Mouse (Mus musculus): ENCODE results near the gene Cdhr3. TPM values are rescaled to one million over a fixed set of nuclear protein-coding genes. Genes with fewer than 3 reads are reported as not detected.

Cdhr3 gene
- polyA plus RNA-seq (2014; fragmentation: Nextera tagmentation; extraction: Ambion mirVana) = 0.15 and 0.32 TPM in 2 replicates

DNA sequence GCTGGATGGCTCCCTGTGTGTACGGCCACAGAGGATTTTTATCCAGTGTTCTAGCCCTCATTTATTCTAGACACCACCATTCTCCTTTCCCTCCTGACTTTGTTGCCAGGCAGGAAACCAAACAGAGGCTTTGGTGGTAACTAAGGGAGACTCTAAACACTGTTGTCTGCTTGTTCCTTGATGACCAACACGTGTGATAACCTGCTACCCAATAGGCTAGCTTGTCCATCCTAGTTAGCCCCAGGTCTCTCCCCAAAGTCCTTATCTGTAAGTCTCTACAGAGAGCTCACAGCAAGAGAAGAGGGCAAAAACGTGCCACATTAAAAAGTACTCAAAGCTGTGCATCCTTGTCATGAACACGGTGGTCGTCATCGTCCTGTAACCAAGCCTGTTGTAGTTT is at the start of gene Cdhr3:
TSS of gene Cdhr3 (minus strand) at position 101 of the 400 bp plus-strand sequence.
- Histone ChIP-seq H3K27ac (ENCODE audit: low read depth, low read length) (no peak within 1 kb of the TSS), H3K4me3 (ENCODE audit: low read depth, low read length) (no peak within 1 kb of the TSS), H3K4me1 (replicated peaks; ENCODE audit: control insufficient read depth, insufficient read depth, low read length) (no peaks in the 10 kb centered on the region), H3K36me3 (ENCODE audit: control insufficient read depth, insufficient read depth, low read length) (no peaks in the 10 kb centered on the region), H3K27me3 (ENCODE audit: control insufficient read depth, insufficient read depth, low read length) (no peaks in the 10 kb centered on the region), H3K9me3 (ENCODE audit: control insufficient read depth, low read length) (no peaks in the 10 kb centered on the region), H3K9ac (ENCODE audit: low read depth, low read length) (no peak within 1 kb of the TSS), H3K4me2 (replicated peaks; ENCODE audit: low read depth, low read length) (no peak within 1 kb of the TSS)
- DNase-seq (ENCODE audit: low spot score) = no peak
- WGBS = 82% methylated on average over 6 of the region's 6 CpGs
- ATAC-seq (ENCODE audit: low FRiP score) = no peak

GRCm38 (mm10) chr12:33139083-33139482 is 46.4 kb upstream of the Cdhr3 start:
- no peak overlapping the region for H3K4me3 ChIP-seq (ENCODE audit: low read depth, low read length)
- 72% methylated on average over 3 of the region's 3 CpGs for WGBS
- no peak overlapping the region for H3K4me2 ChIP-seq (replicated peaks; ENCODE audit: low read depth, low read length)
- no peaks in the 10 kb centered on the region for H3K27me3 ChIP-seq (ENCODE audit: control insufficient read depth, insufficient read depth, low read length)
- H3K4me1 ChIP-seq (replicated peaks; ENCODE audit: control insufficient read depth, insufficient read depth, low read length) = no peaks in the 10 kb centered on the region
- no peak overlapping the region for H3K27ac ChIP-seq (ENCODE audit: low read depth, low read length)
- H3K9me3 ChIP-seq (ENCODE audit: control insufficient read depth, low read length) = no peaks in the 10 kb centered on the region
- ATAC-seq (ENCODE audit: low FRiP score) = no peak
- DNase-seq (ENCODE audit: low spot score) = no peak
- no peaks in the 10 kb centered on the region for H3K36me3 ChIP-seq (ENCODE audit: control insufficient read depth, insufficient read depth, low read length)
- no peak overlapping the region for H3K9ac ChIP-seq (ENCODE audit: low read depth, low read length)

DNA sequence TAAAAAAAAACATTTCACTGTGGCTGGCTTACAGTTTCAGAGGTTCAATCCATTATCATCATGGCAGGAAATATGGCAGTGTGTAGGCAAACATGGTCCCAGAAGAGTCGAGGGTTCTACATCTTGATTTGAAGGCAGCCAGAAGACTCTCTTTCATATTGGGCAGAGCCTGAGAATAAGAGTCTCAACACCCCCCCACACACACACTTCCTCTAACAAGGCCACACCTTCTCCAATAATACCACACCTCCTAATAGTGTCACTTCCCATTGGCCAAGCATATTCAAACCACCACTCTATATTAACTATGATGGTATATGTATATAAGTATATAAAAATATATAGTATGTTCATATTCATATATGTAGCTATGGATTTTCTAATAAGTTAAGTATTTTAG is 45.2 kb upstream of the Cdhr3 start:
- no peak for DNase-seq (ENCODE audit: low spot score)
- Histone ChIP-seq H3K36me3 (ENCODE audit: control insufficient read depth, insufficient read depth, low read length) (no peaks in the 10 kb centered on the region), H3K27ac (ENCODE audit: low read depth, low read length) (no peak overlapping the region), H3K4me1 (replicated peaks; ENCODE audit: control insufficient read depth, insufficient read depth, low read length) (no peaks in the 10 kb centered on the region), H3K9me3 (ENCODE audit: control insufficient read depth, low read length) (no peaks in the 10 kb centered on the region), H3K4me2 (replicated peaks; ENCODE audit: low read depth, low read length) (no peak overlapping the region), H3K9ac (ENCODE audit: low read depth, low read length) (no peak overlapping the region), H3K27me3 (ENCODE audit: control insufficient read depth, insufficient read depth, low read length) (no peaks in the 10 kb centered on the region), H3K4me3 (ENCODE audit: low read depth, low read length) (no peak overlapping the region)
- no peak for ATAC-seq (ENCODE audit: low FRiP score)
- 96% methylated on average over 1 of the region's 1 CpGs for WGBS

DNA sequence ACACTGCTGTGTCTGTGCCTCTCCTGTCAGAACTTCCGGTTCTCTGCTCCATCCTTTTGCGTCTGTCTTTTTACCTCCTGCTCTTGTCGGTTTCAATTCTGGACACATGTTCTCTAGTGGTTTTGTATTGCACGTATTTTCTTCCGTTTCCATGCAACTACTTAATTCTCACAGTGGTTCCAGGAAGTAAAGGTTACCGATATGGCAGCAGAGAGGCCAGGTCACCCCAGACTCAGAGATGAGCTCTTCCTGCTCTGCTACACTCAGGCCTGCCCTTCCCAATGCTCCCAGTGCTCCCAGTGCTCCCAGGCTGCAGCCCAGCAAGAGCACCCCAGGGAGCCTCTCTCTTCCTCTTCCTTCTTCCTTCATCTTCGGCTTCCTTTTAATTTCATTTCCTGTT is 39.1 kb upstream of the Cdhr3 start:
- H3K9me3 ChIP-seq (ENCODE audit: control insufficient read depth, low read length) = no peaks in the 10 kb centered on the region
- H3K4me2 ChIP-seq (replicated peaks; ENCODE audit: low read depth, low read length) = no peak overlapping the region
- no peak overlapping the region for H3K9ac ChIP-seq (ENCODE audit: low read depth, low read length)
- no peak overlapping the region for H3K27ac ChIP-seq (ENCODE audit: low read depth, low read length)
- DNase-seq (ENCODE audit: low spot score) (no peak), ATAC-seq (ENCODE audit: low FRiP score) (no peak)
- H3K4me3 ChIP-seq (ENCODE audit: low read depth, low read length) = no peak overlapping the region
- no peaks in the 10 kb centered on the region for H3K27me3 ChIP-seq (ENCODE audit: control insufficient read depth, insufficient read depth, low read length)
- H3K4me1 ChIP-seq (replicated peaks; ENCODE audit: control insufficient read depth, insufficient read depth, low read length) = no peaks in the 10 kb centered on the region; the same call in 1 of the 2 replicates
- 72% methylated on average over 7 of the region's 7 CpGs for WGBS
- H3K36me3 ChIP-seq (ENCODE audit: control insufficient read depth, insufficient read depth, low read length) = no peaks in the 10 kb centered on the region

DNA sequence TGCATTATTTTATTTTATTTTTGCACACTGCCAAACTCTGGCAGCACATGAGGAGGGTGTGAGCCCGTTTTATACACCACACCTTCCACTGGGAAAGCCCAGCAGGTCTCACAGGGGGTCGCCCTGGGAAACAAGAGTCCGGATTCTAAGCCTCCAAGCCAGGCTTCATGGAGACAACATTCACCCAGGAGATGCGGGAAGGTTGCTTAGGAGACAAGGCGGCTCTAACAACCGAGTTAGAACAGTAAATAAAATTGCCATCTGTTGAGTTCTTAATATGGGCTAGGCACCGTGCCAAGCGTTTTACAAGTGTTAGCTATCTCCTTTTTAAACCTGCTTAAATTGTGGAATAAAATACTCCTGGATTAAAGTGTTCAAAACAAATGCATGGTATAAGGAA is 37.7 kb upstream of the Cdhr3 start:
- 47% methylated on average over 8 of the region's 8 CpGs for WGBS
- H3K4me1 ChIP-seq (replicated peaks; ENCODE audit: control insufficient read depth, insufficient read depth, low read length) = no peaks in the 10 kb centered on the region; the same call in 1 of the 2 replicates
- ATAC-seq (ENCODE audit: low FRiP score) (no peak), DNase-seq (ENCODE audit: low spot score) (no peak)
- H3K9me3 ChIP-seq (ENCODE audit: control insufficient read depth, low read length) = no peaks in the 10 kb centered on the region
- no peaks in the 10 kb centered on the region for H3K27me3 ChIP-seq (ENCODE audit: control insufficient read depth, insufficient read depth, low read length)
- H3K4me3 ChIP-seq (ENCODE audit: low read depth, low read length) = no peak overlapping the region
- H3K9ac ChIP-seq (ENCODE audit: low read depth, low read length) = no peak overlapping the region
- no peak overlapping the region for H3K27ac ChIP-seq (ENCODE audit: low read depth, low read length)
- no peaks in the 10 kb centered on the region for H3K36me3 ChIP-seq (ENCODE audit: control insufficient read depth, insufficient read depth, low read length)
- H3K4me2 ChIP-seq (replicated peaks; ENCODE audit: low read depth, low read length) = no peak overlapping the region

DNA sequence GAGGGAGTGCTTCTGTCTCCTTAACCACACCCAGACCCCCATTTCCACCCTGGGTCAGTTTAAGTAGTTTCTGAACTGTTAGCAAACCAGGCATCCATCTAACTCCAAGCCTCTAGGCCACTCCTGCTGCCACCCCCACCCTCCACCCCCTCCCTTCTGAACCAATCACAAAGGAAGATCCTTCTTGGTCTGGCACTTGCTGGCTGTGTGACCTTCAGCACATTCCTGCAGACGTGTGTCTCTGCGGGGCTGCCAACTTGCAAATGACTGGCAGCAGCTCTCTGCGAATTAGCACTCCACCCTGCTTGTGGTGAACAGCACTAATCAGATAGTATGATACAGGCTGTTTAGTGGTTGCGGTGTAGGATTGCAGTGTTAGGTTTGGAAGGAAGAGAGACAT is 36.7 kb upstream of the Cdhr3 start:
- Histone ChIP-seq H3K4me1 (replicated peaks; ENCODE audit: control insufficient read depth, insufficient read depth, low read length) (no peaks in the 10 kb centered on the region; the same call in 1 of the 2 replicates), H3K9ac (ENCODE audit: low read depth, low read length) (no peak overlapping the region), H3K36me3 (ENCODE audit: control insufficient read depth, insufficient read depth, low read length) (no peaks in the 10 kb centered on the region), H3K27me3 (ENCODE audit: control insufficient read depth, insufficient read depth, low read length) (no peaks in the 10 kb centered on the region), H3K4me2 (replicated peaks; ENCODE audit: low read depth, low read length) (no peak overlapping the region), H3K27ac (ENCODE audit: low read depth, low read length) (no peak overlapping the region), H3K9me3 (ENCODE audit: control insufficient read depth, low read length) (no peaks in the 10 kb centered on the region), H3K4me3 (ENCODE audit: low read depth, low read length) (no peak overlapping the region)
- 15% methylated on average over 4 of the region's 4 CpGs for WGBS
- no peak for DNase-seq (ENCODE audit: low spot score)
- ATAC-seq (ENCODE audit: low FRiP score) = 0 out of 2 replicates have a peak, but pooled peaks have one; percentile 25

DNA sequence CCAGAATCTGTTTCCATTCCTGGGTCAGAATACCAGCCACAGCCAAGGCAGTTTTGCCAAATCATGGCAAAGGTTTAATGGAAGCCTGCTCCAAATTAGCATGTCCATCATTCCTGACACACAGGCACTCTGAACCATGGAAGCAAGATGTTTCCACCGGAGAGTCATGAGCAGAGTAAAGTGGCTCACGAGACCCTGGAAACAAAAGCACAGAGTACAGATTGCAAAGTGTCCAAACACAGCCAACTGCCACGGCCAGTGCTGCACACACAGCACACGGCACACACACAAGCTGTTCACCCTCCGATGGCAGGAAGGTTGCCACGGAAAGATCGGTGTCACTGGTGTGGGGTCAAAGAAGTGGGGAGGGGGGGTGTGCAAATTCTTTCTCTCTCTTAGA is 36.0 kb upstream of the Cdhr3 start:
- ATAC-seq (ENCODE audit: low FRiP score) (no peak), DNase-seq (ENCODE audit: low spot score) (no peak)
- H3K27ac ChIP-seq (ENCODE audit: low read depth, low read length) = no peak overlapping the region
- no peak overlapping the region for H3K4me3 ChIP-seq (ENCODE audit: low read depth, low read length)
- H3K4me2 ChIP-seq (replicated peaks; ENCODE audit: low read depth, low read length) = no peak overlapping the region
- no peak overlapping the region for H3K9ac ChIP-seq (ENCODE audit: low read depth, low read length)
- WGBS = 66% methylated on average over 7 of the region's 7 CpGs
- H3K27me3 ChIP-seq (ENCODE audit: control insufficient read depth, insufficient read depth, low read length) = no peaks in the 10 kb centered on the region
- H3K4me1 ChIP-seq (replicated peaks; ENCODE audit: control insufficient read depth, insufficient read depth, low read length) = no peaks in the 10 kb centered on the region; the same call in 1 of the 2 replicates
- H3K9me3 ChIP-seq (ENCODE audit: control insufficient read depth, low read length) = no peaks in the 10 kb centered on the region
- no peaks in the 10 kb centered on the region for H3K36me3 ChIP-seq (ENCODE audit: control insufficient read depth, insufficient read depth, low read length)

- no peaks in the 10 kb centered on the region for H3K36me3 ChIP-seq (ENCODE audit: control insufficient read depth, insufficient read depth, low read length)
- DNase-seq (ENCODE audit: low spot score) (no peak), ATAC-seq (ENCODE audit: low FRiP score) (no peak)
- no peaks in the 10 kb centered on the region for H3K9me3 ChIP-seq (ENCODE audit: control insufficient read depth, low read length)
- H3K4me1 ChIP-seq (replicated peaks; ENCODE audit: control insufficient read depth, insufficient read depth, low read length) = no peaks in the 10 kb centered on the region; the same call in 1 of the 2 replicates
- H3K9ac ChIP-seq (ENCODE audit: low read depth, low read length) = no peak overlapping the region
- WGBS = 85% methylated on average over 2 of the region's 2 CpGs
- H3K27ac ChIP-seq (ENCODE audit: low read depth, low read length) = no peak overlapping the region
- no peak overlapping the region for H3K4me2 ChIP-seq (replicated peaks; ENCODE audit: low read depth, low read length)
- H3K27me3 ChIP-seq (ENCODE audit: control insufficient read depth, insufficient read depth, low read length) = no peaks in the 10 kb centered on the region
- no peak overlapping the region for H3K4me3 ChIP-seq (ENCODE audit: low read depth, low read length)
These were observed 35.4 kb upstream of the Cdhr3 start for GRCm38 (mm10) chr12:33128121-33128520.

- Histone ChIP-seq H3K4me1 (replicated peaks; ENCODE audit: control insufficient read depth, insufficient read depth, low read length) (no peaks in the 10 kb centered on the region; the same call in 1 of the 2 replicates), H3K9me3 (ENCODE audit: control insufficient read depth, low read length) (no peaks in the 10 kb centered on the region), H3K4me3 (ENCODE audit: low read depth, low read length) (no peak overlapping the region), H3K9ac (ENCODE audit: low read depth, low read length) (no peak overlapping the region), H3K36me3 (ENCODE audit: control insufficient read depth, insufficient read depth, low read length) (no peaks in the 10 kb centered on the region), H3K4me2 (replicated peaks; ENCODE audit: low read depth, low read length) (no peak overlapping the region), H3K27me3 (ENCODE audit: control insufficient read depth, insufficient read depth, low read length) (no peaks in the 10 kb centered on the region), H3K27ac (ENCODE audit: low read depth, low read length) (no peak overlapping the region)
- no peak for DNase-seq (ENCODE audit: low spot score)
- no peak for ATAC-seq (ENCODE audit: low FRiP score)
These were observed 33.6 kb upstream of the Cdhr3 start for GRCm38 (mm10) chr12:33126243-33126642.

Measured in hindbrain, embryonic 11.5 days (tissue).